Mouse (Mus musculus) bone marrow, adult 2 months (tissue): ENCODE measurements around the gene Fam20b.

Experiments used
- CTCF ChIP-seq: fragments of 200-500 bp; IDR thresholded peaks from 2 replicates; pipeline ENCODE4 v1.5.1; 2011; ENCODE audit warnings: low read length, control low read depth; ENCODE audit not compliant: control insufficient read depth, insufficient read depth
- POLR2A ChIP-seq: fragments of 200-500 bp; IDR thresholded peaks from 2 replicates; pipeline ENCODE4 v1.6.1; 2011; ENCODE audit warnings: low read depth, mild to moderate bottlenecking, control low read depth, low read length, borderline replicate concordance; ENCODE audit not compliant: control insufficient read depth

GRCm38 (mm10) chr1:156750261-156750660, 31.4 kb upstream of the Fam20b start:
- TF ChIP-seq CTCF (no peak), POLR2A (no peak)
